Mouse (Mus musculus): ENCODE measurements around the gene Arid1a. TPM values are rescaled to one million over a fixed set of nuclear protein-coding genes. Genes with fewer than 3 reads are reported as not detected.
A peak's percentile ranks its signal among the peaks of the same experiment; 100 is the strongest.

Arid1a gene
- polyA plus RNA-seq, 1 experiment from 2014 or later = 6.2 TPM

DNA sequence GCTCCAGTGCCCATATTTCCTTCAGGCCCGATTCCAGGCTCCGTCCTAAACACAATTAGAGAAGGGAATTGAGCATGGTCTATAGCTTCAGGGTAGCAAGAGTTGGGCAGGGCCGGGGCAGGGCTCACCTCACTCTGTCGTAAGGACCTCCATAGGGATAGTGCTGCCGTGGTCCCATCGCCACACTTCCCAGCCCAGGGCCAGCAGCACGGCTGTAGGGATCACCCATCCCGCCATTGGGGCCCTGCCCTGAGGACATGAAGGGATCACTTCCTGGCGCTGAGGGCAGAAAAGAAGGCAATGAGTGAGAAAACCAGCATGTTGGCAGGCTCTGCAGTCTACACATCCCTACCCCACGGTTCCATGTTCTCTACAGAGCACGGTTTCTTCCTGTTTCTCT lies 70.1 kb downstream of the Arid1a start:
- H3K4me1 ChIP-seq (ENCODE audit: insufficient read depth) = no peaks in the 10 kb centered on the region
- H3K9me3 ChIP-seq (ENCODE audit: low read length) = no peaks in the 10 kb centered on the region
- no peak overlapping the region for H3K4me3 ChIP-seq (ENCODE audit: low read depth, low read length)
- no peak overlapping the region for H3K4me2 ChIP-seq (ENCODE audit: low read depth, low read length)
- ATAC-seq = no peak
- peaks cover 97% of the 10 kb centered on the region for H3K36me3 ChIP-seq (replicated peaks; ENCODE audit: insufficient read depth, low read length)
- H3K27ac ChIP-seq (ENCODE audit: low read depth) = no peak overlapping the region
- no peak for DNase-seq
- no peaks in the 10 kb centered on the region for H3K27me3 ChIP-seq (ENCODE audit: insufficient read depth, low read length)
- H3K9ac ChIP-seq (replicated peaks) = no peak overlapping the region
- WGBS (ENCODE audit: insufficient replicate concordance) = 89% methylated on average over 11 of the region's 11 CpGs
- no peak for TF ChIP-seq EP300 (IDR thresholded peaks at IDR 0.05; ENCODE audit: low read depth)
- TF ChIP-seq CTCF (IDR thresholded peaks at IDR 0.05; ENCODE audit: low read depth) = no peak

DNA sequence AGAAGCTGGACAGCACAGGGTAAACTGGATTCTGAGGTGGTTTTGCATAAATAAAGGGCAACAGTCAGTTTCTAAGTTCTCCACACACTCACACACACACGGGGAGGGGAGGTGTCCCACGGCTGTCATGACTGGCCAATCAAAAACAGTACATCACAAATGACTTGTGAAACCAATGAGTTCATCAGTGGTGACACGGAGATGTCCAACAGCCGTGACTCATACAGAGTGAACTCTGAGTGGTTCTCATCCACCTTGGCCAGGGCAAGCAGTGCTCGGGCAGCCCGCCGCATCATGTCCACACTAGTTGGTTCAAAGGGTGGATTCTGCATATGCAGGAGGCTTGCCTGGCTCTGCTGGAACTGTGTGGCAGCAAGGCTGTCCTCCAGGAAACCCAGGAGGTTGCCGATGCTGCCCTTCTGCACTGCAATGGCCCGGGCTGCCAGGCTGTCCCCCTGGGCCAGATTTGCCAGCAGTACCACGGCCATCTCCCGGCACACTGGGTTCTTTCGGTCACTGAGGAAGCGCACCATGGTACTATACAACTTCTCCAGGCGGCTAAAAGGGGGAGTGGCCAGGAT lies 76.3 kb downstream of the Arid1a start:
- Histone ChIP-seq H3K9me3 (ENCODE audit: low read length) (no peaks in the 10 kb centered on the region), H3K4me3 (ENCODE audit: low read depth, low read length) (no peak overlapping the region), H3K36me3 (replicated peaks; ENCODE audit: insufficient read depth, low read length) (peaks cover 55% of the 10 kb centered on the region), H3K4me1 (ENCODE audit: insufficient read depth) (peaks cover 17% of the 10 kb centered on the region), H3K4me2 (ENCODE audit: low read depth, low read length) (no peak overlapping the region), H3K27me3 (ENCODE audit: insufficient read depth, low read length) (no peaks in the 10 kb centered on the region), H3K9ac (replicated peaks) (no peak overlapping the region), H3K27ac (ENCODE audit: low read depth) (peak overlapping the region; percentile 66)
- ATAC-seq (peak; percentile 62), DNase-seq (no peak)
- TF ChIP-seq EP300 (IDR thresholded peaks at IDR 0.05; ENCODE audit: low read depth) = 0 out of 2 replicates have a peak, but pooled peaks have one; percentile 40
- no peak for TF ChIP-seq CTCF (IDR thresholded peaks at IDR 0.05; ENCODE audit: low read depth)
- 83% methylated on average over 14 of the region's 14 CpGs for WGBS (ENCODE audit: insufficient replicate concordance)

DNA sequence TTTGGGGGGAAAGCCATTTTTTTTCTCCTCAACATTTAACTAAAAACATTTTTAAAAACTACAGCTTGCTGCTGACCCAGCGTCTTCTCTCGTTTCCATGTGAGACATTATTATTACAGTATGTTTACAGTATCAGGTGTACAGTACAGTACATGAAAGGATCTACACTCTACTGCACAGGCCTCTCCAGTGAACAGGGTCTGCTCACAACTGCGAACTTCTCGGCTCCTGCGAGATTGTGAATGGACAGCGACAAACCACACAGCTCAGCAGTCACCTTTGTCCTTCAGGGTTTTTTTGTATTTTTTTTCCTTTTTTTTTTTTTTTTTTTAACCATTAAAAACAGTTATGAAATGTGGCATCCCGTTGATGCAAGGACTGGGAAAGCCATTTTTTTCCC lies 76.9 kb downstream of the Arid1a start:
- DNase-seq = no peak
- Histone ChIP-seq H3K27ac (ENCODE audit: low read depth) (peak overlapping the region; percentile 66; the same call in 1 of the 2 replicates), H3K9me3 (ENCODE audit: low read length) (no peaks in the 10 kb centered on the region), H3K4me2 (ENCODE audit: low read depth, low read length) (no peak overlapping the region), H3K36me3 (replicated peaks; ENCODE audit: insufficient read depth, low read length) (peaks cover 48% of the 10 kb centered on the region), H3K4me3 (ENCODE audit: low read depth, low read length) (no peak overlapping the region), H3K27me3 (ENCODE audit: insufficient read depth, low read length) (no peaks in the 10 kb centered on the region), H3K4me1 (ENCODE audit: insufficient read depth) (peaks cover 23% of the 10 kb centered on the region), H3K9ac (replicated peaks) (no peak overlapping the region)
- TF ChIP-seq CTCF (IDR thresholded peaks at IDR 0.05; ENCODE audit: low read depth) = no peak
- WGBS (ENCODE audit: insufficient replicate concordance) = 82% methylated on average over 7 of the region's 7 CpGs
- ATAC-seq = no peak

DNA sequence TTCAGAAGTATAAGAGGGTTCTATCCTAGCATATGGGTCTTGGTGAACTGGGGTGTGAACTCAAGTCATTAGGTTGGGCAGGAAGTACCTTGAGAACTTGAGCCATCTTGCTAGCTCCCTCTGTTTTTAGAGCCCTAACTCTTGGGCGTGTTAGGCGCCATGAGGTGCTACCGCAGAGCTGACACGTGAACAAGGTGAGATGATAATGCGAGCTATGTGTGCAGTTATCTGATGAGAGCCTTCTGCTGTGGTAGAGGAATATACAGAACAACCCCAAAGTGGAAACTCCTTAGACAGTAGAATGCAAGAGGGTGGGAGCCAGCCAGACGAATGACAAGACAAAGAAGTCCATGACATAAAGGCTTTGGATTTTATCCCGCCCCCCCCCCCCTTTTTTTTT lies 79.3 kb downstream of the Arid1a start:
- no peak overlapping the region for H3K4me3 ChIP-seq (ENCODE audit: low read depth, low read length)

DNA sequence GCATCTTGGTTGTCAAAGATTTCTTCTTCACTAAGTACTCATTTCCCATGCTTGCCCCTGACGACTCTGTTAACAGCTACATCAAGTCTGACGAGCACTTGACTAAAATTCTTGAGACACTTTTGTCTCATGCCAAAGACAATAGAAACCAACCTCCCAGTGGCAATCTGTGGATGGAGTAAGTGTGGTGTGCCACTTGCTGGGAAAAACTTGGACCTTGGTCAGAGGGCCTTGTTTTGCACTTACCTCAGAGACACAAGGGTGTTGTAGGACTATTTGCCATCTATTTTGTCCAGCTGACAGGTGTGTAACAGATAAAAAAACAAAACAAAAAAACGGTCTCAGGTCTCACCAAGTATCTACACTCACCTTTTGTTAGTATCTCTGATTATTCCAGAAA lies 80.4 kb downstream of the Arid1a start:
- no peak overlapping the region for H3K4me3 ChIP-seq (ENCODE audit: low read depth, low read length)
- H3K9ac ChIP-seq (replicated peaks) = peak overlapping the region; percentile 50
- no peak for ATAC-seq
- peaks cover 15% of the 10 kb centered on the region for H3K36me3 ChIP-seq (replicated peaks; ENCODE audit: insufficient read depth, low read length)
- peaks cover 38% of the 10 kb centered on the region for H3K4me1 ChIP-seq (ENCODE audit: insufficient read depth)
- DNase-seq = no peak
- TF ChIP-seq CTCF (IDR thresholded peaks at IDR 0.05; ENCODE audit: low read depth) (no peak), EP300 (IDR thresholded peaks at IDR 0.05; ENCODE audit: low read depth) (no peak)
- WGBS (ENCODE audit: insufficient replicate concordance) = 36% methylated on average over 3 of the region's 3 CpGs
- peak overlapping the region; percentile 36 for H3K4me2 ChIP-seq (ENCODE audit: low read depth, low read length)
- H3K27ac ChIP-seq (ENCODE audit: low read depth) = peak overlapping the region; percentile 100
- H3K27me3 ChIP-seq (ENCODE audit: insufficient read depth, low read length) = no peaks in the 10 kb centered on the region
- no peaks in the 10 kb centered on the region for H3K9me3 ChIP-seq (ENCODE audit: low read length)

More for the DNA sequence above, 79.3 kb downstream of the Arid1a start:
- peaks cover 26% of the 10 kb centered on the region for H3K36me3 ChIP-seq (replicated peaks; ENCODE audit: insufficient read depth, low read length)
- H3K9me3 ChIP-seq (ENCODE audit: low read length) = no peaks in the 10 kb centered on the region
- TF ChIP-seq CTCF (IDR thresholded peaks at IDR 0.05; ENCODE audit: low read depth) (no peak), EP300 (IDR thresholded peaks at IDR 0.05; ENCODE audit: low read depth) (no peak)
- H3K27ac ChIP-seq (ENCODE audit: low read depth) = 0 out of 2 replicates have a peak overlapping the region, but pooled peaks have one; percentile 16
- DNase-seq (no peak), ATAC-seq (no peak)
- H3K9ac ChIP-seq (replicated peaks) = no peak overlapping the region
- peaks cover 38% of the 10 kb centered on the region for H3K4me1 ChIP-seq (ENCODE audit: insufficient read depth)
- H3K4me2 ChIP-seq (ENCODE audit: low read depth, low read length) = no peak overlapping the region
- H3K27me3 ChIP-seq (ENCODE audit: insufficient read depth, low read length) = no peaks in the 10 kb centered on the region
- 60% methylated on average over 7 of the region's 7 CpGs for WGBS (ENCODE audit: insufficient replicate concordance)

DNA sequence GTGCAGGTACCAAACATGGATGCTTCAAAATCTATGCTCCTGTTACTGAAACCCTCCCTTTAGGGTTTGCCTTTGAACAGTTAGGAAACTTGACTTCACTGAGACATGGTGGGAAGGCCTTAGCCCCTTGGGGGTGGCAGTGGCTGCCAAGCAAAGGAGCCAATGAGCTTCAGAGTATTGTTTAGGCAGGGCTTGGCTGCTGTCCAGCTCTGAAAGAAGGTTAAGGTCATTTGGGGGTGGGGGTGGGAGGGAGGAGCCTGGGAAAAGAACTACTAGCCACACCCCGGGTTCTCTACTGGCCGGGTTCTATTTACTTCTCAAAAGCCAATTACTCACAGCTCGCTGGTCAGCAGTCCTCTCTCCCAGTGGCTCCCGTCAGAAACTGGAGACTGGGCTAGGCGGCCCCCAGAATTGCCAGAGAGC lies 81.0 kb downstream of the Arid1a start:
- H3K9ac ChIP-seq (replicated peaks) = peak overlapping the region; percentile 50
- ATAC-seq (peak; percentile 65), DNase-seq (peak; percentile 81)
- peak overlapping the region; percentile 100 for H3K27ac ChIP-seq (ENCODE audit: low read depth)
- WGBS (ENCODE audit: insufficient replicate concordance) = 20% methylated on average over 5 of the region's 5 CpGs
- H3K27me3 ChIP-seq (ENCODE audit: insufficient read depth, low read length) = no peaks in the 10 kb centered on the region
- peaks cover 42% of the 10 kb centered on the region for H3K4me1 ChIP-seq (ENCODE audit: insufficient read depth)
- H3K36me3 ChIP-seq (replicated peaks; ENCODE audit: insufficient read depth, low read length) = peaks cover 9% of the 10 kb centered on the region
- no peak overlapping the region for H3K4me3 ChIP-seq (ENCODE audit: low read depth, low read length)
- no peaks in the 10 kb centered on the region for H3K9me3 ChIP-seq (ENCODE audit: low read length)
- TF ChIP-seq CTCF (IDR thresholded peaks at IDR 0.05; ENCODE audit: low read depth) (no peak), EP300 (IDR thresholded peaks at IDR 0.05; ENCODE audit: low read depth) (peak; percentile 81)
- H3K4me2 ChIP-seq (ENCODE audit: low read depth, low read length) = peak overlapping the region; percentile 36

Data from liver, postnatal 0 days (tissue).